In genomic region chr10:120422050-120422449, GRCm38 (mm10) we compare ENCODE assay signal across 8 mouse cellular contexts. TPM values are rescaled to one million over a fixed set of nuclear protein-coding genes. Genes with fewer than 3 reads are reported as not detected.
DNase-seq lines count a peak whose midpoint lies in the region; ATAC-seq and TF ChIP-seq lines count a peak whose summit lies in the region.

No protein-coding gene starts in this region.

- H3K4me3 ChIP-seq in embryonic facial prominence, embryonic 13.5 days: no peak overlapping the region
- no peak overlapping the region for H3K4me3 ChIP-seq in kidney, adult 2 months (ENCODE audit: insufficient read depth, low read depth, low read length)
- no peak overlapping the region for H3K4me3 ChIP-seq in neural tube, embryonic 13.5 days

- H3K4me1 ChIP-seq in embryonic facial prominence, embryonic 13.5 days: peaks cover 82% of the 10 kb centered on the region
- H3K4me1 ChIP-seq in kidney, adult 2 months (ENCODE audit: control insufficient read depth, insufficient read depth, low read length): peaks cover 6% of the 10 kb centered on the region; the same call in 1 of the 2 replicates
- peaks cover 82% of the 10 kb centered on the region for H3K4me1 ChIP-seq in neural tube, embryonic 13.5 days (replicated peaks)

- H3K4me2 ChIP-seq in embryonic facial prominence, embryonic 13.5 days: peak overlapping the region; percentile 7; the same call in 1 of the 2 replicates
- H3K4me2 ChIP-seq in neural tube, embryonic 13.5 days: peak overlapping the region; percentile 22; the same call in 1 of the 2 replicates

- no peak for TF ChIP-seq POLR2A in kidney, adult 2 months (IDR thresholded peaks at IDR 0.05; ENCODE audit: low read depth, low read length)

- peak overlapping the region; percentile 70 for H3K27ac ChIP-seq in embryonic facial prominence, embryonic 13.5 days
- H3K27ac ChIP-seq in kidney, adult 2 months (ENCODE audit: insufficient read depth, low read depth, low read length): no peak overlapping the region
- H3K27ac ChIP-seq in neural tube, embryonic 13.5 days (replicated peaks): peak overlapping the region; percentile 54

- TF ChIP-seq CTCF in kidney, adult 2 months (conservative IDR thresholded peaks at IDR 0.05; ENCODE audit: insufficient read depth, insufficient read length, low read depth, low read length): no peak

- peak; percentile 50 for DNase-seq in embryo, embryonic 10.5 days (ENCODE audit: low spot score)
- no peak for DNase-seq in embryo, embryonic 11 days
- DNase-seq in heart, adult 18-20 months: peak; percentile 91 to 92
- peak; percentile 80 for DNase-seq in kidney, adult 2 months
- DNase-seq in left cerebral cortex, postnatal 25 days (ENCODE audit: low spot score in 2 of 2): peak; percentile 50 to 80
- no peak for DNase-seq in spleen, adult 12 weeks (ENCODE audit: low spot score)

- WGBS in embryonic facial prominence, embryonic 13.5 days: 19% methylated on average over 10 of the region's 10 CpGs
- 19% methylated on average over 10 of the region's 10 CpGs for WGBS in kidney, adult 2 months
- WGBS in neural tube, embryonic 13.5 days: 20% methylated on average over 10 of the region's 10 CpGs

- no peak overlapping the region for H3K9ac ChIP-seq in embryonic facial prominence, embryonic 13.5 days
- 0 out of 2 replicates have a peak overlapping the region, but pooled peaks have one; percentile 22 for H3K9ac ChIP-seq in neural tube, embryonic 13.5 days

- ATAC-seq in embryonic facial prominence, embryonic 13.5 days (ENCODE audit: insufficient number of reproducible peaks, insufficient read depth, low FRiP score, low TSS enrichment, low read depth): peak; percentile 61; the same call in 1 of the 2 replicates
- ATAC-seq in neural tube, embryonic 13.5 days (ENCODE audit: low read depth): no peak

- intact Hi-C loops in left cerebral cortex, postnatal 25 days (cut with DNase I): loop anchor here (5.0 to 10.0 kb wide), 2 partner anchors 45 to 133 kb away; no protein-coding TSS in a partner anchor

- H3K9me3 ChIP-seq in embryonic facial prominence, embryonic 13.5 days: no peaks in the 10 kb centered on the region
- no peaks in the 10 kb centered on the region for H3K9me3 ChIP-seq in neural tube, embryonic 13.5 days

- H3K27me3 ChIP-seq in embryonic facial prominence, embryonic 13.5 days: no peaks in the 10 kb centered on the region
- H3K27me3 ChIP-seq in kidney, adult 2 months (replicated peaks; ENCODE audit: control insufficient read depth, insufficient read depth, low read length): no peaks in the 10 kb centered on the region
- H3K27me3 ChIP-seq in neural tube, embryonic 13.5 days: 0 out of 2 replicates have a peak, but pooled peaks cover 2% of the 10 kb centered on the region

- H3K36me3 ChIP-seq in embryonic facial prominence, embryonic 13.5 days: peaks cover 11% of the 10 kb centered on the region; the same call in 1 of the 2 replicates
- H3K36me3 ChIP-seq in kidney, adult 2 months (ENCODE audit: control insufficient read depth, insufficient read depth, low read length): no peaks in the 10 kb centered on the region
- no peaks in the 10 kb centered on the region for H3K36me3 ChIP-seq in neural tube, embryonic 13.5 days

RNA-seq across cellular contexts. Expression of gene Hmga2, which starts 54.2 kb away (rescaled TPM):
- 59.2 and 64.9 TPM in 2 replicates for polyA plus RNA-seq in embryonic facial prominence, embryonic 13.5 days (2015; fragmentation: Nextera tagmentation; extraction: Ambion mirVana)
- not detected for total RNA-seq in heart, adult 18-20 months (2021)
- polyA plus RNA-seq in kidney, adult 2 months (2012; rRNA removed): 0.09 and 0.10 TPM in 2 replicates
- total RNA-seq in left cerebral cortex, postnatal 25 days (2021): under 1 TPM in 1 of 2 experiments, not detected in 1; 0.21 TPM
- polyA plus RNA-seq in neural tube, embryonic 13.5 days (2015; fragmentation: Nextera tagmentation; extraction: Ambion mirVana): 3.7 and 8.8 TPM in 2 replicates

Comparison
In these comparisons a context has a peak if more than half of its experiments do, and no peak if none do; other contexts are left out.
1. DNase-seq: peak in embryo, embryonic 10.5 days (single experiment), heart, adult 18-20 months (2 of 2), kidney, adult 2 months (single experiment) and left cerebral cortex, postnatal 25 days (2 of 2); none in embryo, embryonic 11 days (single experiment) and spleen, adult 12 weeks (single experiment).